Mouse (Mus musculus): Measurements from ENCODE around the gene G6pc. TPM values are rescaled to one million over a fixed set of nuclear protein-coding genes. Genes with fewer than 3 reads are reported as not detected.
A peak's percentile ranks its signal among the peaks of the same experiment; 100 is the strongest.
"Not testable (repeated sequence)": the region's sequence is repeated elsewhere in the genome, so short reads cannot be mapped to it uniquely, and the experiment has no call there.

The G6pc gene
- total RNA-seq, 2 experiments from 2014 or later = not detected

DNA sequence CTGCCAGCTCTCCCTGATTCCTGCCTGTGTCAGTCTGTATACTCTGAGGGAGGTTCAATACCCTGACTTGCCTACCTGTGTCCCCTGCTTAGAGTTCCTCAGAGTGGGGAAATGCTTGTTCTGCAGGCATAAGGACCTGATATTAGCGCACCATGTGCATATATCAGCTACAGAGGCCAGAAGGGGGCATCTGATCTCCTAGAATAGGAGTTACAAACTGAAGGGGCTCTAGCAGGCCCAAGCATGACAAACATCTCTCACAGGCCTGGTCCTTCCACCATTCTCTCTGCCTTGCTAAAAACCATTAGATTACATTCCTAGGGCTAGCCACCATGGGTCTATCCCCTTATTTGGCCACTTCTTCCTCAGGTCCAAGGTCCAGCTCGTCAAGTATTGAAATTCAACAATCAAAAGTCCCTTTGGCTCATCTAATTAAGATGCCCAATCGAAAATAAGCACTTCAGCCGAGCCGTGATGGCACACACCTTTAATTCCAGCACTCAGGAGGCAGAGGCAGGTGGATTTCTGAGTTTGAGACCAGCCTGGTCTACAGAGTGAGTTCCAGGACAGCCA is 12.8 kb upstream of the G6pc start:
- no peak for DNase-seq (ENCODE audit: low spot score)
- intact Hi-C loops (cut with DNase I) = no loop called here

DNA sequence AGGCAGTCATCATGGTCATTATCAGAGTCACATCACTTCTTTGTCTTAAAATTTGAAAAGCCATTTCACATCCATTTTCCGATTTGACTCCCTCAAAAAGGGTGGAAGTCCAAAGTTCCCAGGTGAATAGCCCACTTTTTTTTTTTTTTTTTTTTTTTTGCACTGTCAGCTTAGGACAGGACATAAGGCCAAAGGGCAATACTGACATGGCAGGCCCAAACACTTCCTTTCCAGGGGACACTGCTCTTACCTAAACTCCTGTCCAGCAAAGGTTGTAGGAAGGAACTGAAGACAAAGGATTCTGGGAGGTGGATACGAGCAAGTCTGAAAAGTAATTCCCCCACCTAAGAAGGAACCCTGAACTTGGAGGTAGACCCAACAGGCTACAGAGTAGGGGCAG is 11.4 kb upstream of the G6pc start:
- no peak for DNase-seq (ENCODE audit: low spot score)
- intact Hi-C loops (cut with DNase I) = no loop called here

DNA sequence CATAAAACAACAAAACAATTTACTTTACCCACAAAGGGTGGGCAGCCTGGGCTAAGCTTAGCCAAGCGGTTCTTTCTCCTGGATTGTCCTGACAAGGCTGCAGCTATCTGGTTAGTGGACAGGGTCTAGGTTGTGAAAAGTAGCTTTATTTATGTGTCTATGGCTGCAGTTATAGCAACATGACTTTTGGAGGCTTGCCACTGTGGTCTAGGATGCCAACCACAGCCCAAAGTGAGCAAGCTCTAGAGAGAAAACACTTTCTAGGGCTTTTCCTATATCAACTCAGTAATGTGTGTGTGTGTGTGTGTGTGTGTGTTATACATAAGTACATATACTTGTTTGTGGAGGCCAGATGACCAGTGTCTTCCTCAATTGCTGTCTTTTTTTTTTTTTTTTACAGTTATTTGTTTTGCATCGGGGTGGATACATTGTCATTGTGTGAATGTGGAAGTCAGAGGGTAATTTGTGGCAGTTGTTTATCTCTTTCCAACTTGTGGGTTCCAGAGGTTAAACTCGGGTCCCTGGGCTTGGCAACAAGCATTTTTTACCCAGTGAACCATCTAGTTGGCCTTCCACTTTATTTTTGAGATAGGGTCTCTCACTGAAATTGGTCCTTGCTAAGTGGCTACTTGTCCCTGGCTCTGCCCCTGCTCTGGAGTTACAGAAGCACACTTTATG is 9.7 kb upstream of the G6pc start:
- intact Hi-C loops (cut with DNase I) = no loop called here
- DNase-seq (ENCODE audit: low spot score) = no peak

DNA sequence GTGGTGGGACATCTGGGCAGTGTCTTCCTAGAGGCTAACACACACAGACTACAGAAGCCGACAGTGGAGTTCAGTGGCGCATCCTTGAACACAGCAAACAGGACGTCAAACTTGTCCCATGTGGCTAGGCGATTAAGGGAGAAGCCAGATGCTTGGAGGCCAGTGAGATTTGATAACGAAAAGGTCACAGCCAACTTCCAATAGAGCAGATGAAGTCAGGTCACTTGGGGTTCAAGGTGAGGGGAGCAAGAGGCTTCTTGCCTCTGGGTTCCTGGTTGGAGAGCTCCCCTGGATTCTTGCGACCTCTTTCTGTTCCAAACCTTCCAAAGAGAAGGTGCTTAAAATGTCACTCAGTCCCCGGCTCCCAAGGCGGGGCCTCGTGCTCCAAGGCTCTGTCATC is 7.6 kb upstream of the G6pc start:
- DNase-seq (ENCODE audit: low spot score) = no peak
- intact Hi-C loops (cut with DNase I) = loop anchor here (2.0 kb wide), 1 partner anchor 31 kb away; no protein-coding TSS in a partner anchor

DNA sequence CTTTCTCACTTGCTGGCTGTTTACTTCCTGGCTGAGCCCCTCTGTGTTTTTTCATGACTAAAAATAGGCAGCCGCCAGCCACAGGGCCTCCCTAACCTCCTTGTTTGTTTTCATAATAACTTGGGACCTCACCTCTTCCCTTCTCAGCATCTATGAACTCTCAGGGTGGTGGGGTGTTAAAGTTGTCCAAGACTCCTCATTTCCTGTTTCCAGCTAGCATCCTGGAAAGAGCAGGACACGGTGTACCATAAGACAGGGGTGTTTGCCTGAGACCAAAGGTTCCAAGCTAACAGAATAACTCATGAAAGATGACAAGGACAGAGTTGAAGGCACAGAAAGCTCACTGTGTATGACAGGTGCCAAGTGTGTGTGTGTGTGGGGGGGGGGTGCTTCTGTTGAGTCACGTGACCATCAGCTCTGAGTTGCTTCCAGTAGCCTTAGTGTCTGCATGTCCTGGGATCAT is 6.7 kb upstream of the G6pc start:
- intact Hi-C loops (cut with DNase I) = loop anchor here (2.0 kb wide), 1 partner anchor 32 kb away; no protein-coding TSS in a partner anchor
- peak; percentile 35 for DNase-seq (ENCODE audit: low spot score)

DNA sequence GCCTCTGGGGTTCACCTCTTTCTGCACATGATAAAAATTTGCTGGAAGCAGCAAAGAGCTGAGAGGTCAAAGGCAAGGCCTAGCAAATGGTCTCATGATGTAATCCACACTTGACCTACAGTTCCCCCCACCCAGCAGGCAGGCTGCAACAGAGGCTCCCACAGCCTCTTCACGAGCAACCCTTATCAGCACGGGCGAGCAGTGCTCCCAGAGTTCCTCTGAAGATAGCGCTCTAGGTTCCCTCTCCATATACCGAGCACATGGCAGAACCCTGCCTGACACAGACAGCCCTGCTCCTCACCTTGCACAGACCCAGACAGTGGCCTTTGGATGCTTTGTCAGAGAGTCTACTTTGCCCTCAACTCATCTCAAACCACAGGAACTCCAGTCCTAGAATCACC is 2.8 kb upstream of the G6pc start:
- no peak for DNase-seq (ENCODE audit: low spot score)
- intact Hi-C loops (cut with DNase I) = no loop called here

DNA sequence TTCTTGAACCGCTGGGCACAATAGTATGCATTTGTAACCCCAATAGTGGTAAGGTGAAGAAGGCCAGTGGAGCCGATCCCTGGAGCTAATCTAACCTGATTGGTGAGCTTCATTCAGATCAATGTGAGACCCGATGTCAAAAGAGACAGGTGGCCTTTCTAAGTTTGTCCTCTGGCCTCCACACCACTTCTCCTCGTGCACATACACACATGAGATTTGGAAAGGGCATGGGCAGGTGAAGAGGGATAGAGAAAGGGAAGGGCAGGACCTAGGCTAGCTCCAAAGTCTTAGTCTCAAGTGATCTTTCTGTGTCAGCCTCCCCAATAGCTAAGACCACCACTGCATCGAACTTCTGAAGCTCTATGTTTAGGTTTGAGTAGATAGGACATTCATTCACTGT is 2.8 kb downstream of the G6pc start:
- intact Hi-C loops (cut with DNase I) = no loop called here

DNA sequence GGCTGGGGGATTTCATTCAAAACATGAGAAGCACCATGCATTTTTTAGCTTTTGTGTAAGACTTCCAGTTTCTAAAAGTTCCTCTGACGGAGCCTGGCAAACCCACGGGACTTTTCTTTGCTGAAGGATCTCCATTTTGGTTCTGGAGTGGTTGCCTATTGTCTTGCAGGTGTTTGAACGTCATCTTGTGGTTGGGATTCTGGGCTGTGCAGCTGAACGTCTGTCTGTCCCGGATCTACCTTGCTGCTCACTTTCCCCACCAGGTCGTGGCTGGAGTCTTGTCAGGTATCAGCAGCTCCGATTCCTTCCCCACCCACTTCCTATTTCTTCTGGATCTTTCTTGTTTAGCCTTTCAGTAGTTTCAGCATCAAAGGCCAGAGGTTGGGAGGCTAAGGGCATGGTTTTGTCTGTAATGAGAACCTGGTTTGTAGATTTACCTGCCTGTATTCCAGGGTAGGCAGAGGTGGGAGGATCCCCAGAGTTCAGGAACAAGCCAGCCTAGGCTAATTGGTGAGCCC is 7.1 kb downstream of the G6pc start:
- no peak for DNase-seq (ENCODE audit: low spot score)
- intact Hi-C loops (cut with DNase I) = no loop called here

More for the DNA sequence above, 2.8 kb downstream of the G6pc start:
- DNase-seq (ENCODE audit: low spot score) = no peak

DNA sequence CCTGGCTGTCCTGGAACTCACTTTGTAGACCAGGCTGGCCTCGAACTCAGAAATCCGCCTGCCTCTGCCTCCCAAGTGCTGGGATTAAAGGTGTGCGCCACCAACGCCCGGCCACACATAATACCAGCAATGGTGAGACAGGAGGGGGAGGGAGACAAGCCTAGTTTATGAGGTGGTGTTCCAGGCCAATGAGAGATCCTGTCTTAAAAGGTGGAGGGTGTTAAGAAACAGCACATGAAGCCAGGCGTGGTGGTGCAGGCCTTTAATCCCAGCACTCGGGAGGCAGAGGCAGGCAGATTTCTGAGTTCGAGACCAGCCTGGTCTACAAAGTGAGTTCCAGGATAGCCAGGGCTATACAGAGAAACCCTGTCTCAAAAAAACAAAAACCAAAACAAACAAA is 10.8 kb downstream of the G6pc start:
- intact Hi-C loops (cut with DNase I) = not testable (repeated sequence)

DNA sequence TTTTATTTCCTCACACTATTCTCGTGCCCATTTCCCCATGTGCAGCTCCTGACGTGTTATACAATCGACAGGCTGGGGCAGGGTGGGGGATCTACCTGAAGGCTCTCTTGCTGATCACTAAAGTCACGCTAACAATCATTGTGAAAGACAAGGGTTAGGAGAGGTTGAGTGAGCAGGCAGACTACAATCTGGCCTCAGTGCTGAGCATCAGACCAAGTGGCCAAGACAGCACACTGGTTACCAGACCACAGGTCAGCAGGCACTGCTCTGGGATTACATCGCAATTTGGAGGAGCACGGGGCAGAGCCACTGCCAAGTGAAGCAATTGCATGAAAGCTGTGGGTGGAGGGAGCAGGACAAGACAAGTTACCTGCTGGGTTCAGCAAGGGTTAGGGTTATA is 11.6 kb downstream of the G6pc start:
- intact Hi-C loops (cut with DNase I) = no loop called here
- no peak for DNase-seq (ENCODE audit: low spot score)

More for the DNA sequence above, 10.8 kb downstream of the G6pc start:
- DNase-seq (ENCODE audit: low spot score) = not testable (repeated sequence)

DNA sequence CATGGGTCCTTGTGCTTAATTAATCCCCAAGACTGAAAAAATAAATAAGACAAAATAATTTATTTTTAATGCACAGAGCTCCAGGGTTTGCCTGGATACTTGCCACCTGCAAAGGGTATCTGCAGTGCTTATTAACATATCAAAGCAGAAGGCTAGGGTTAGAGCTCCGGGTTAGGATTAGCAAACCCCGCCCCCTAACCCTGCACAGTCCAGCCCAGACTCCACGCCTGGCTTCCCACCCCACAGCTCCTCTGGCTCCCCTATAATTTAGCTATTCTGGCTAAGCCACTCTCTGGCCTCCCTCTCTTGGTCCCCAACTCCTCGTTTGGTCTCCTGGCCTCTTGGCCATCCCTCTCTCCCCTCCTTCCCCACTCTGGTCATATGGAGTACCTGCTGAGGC is 14.5 kb downstream of the G6pc start:
- no peak for DNase-seq (ENCODE audit: low spot score)
- intact Hi-C loops (cut with DNase I) = no loop called here

DNA sequence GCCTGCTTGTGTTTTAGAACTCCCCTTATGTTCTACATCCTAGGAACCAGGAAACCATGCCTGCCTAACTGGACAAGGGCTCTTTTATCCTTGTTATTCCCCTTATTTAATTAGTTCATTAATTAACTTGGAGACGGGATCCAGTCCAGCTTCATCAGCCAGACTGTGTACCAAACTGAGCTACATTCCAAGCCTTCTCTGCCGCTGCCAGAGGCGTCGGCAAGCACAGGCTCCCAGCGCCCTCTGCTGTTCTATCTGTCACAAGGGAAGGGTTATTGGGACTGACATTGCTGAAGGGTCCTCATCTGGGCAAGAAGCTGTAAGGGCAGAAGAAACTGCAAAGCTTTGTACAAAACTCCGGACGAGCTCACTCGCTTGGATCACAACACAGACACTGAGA is 27.7 kb downstream of the G6pc start:
- intact Hi-C loops (cut with DNase I) = loop anchor here (1.0 to 5.0 kb wide), 2 partner anchors 72 to 183 kb away; no protein-coding TSS in a partner anchor
- DNase-seq (ENCODE audit: low spot score) = peak; percentile 49

DNA sequence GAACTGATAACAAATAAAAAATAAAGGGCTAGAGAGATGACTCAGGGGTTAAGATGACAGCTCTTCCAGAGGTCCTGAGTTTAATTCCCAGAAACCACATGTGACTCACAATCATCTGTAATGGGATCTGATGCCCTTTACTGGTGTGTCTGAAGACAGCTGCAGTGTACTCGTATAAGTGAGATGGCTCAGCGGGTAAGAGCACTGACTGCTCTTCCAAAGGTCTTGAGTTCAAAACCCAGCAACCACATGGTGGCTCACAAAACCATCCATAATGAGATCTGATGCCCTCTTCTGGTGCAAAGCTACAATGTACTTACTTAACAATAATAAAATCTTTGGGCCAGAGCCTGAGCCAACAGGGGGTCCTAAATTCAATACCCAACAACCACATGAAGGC is 47.9 kb downstream of the G6pc start:
- intact Hi-C loops (cut with DNase I) = no loop called here

DNA sequence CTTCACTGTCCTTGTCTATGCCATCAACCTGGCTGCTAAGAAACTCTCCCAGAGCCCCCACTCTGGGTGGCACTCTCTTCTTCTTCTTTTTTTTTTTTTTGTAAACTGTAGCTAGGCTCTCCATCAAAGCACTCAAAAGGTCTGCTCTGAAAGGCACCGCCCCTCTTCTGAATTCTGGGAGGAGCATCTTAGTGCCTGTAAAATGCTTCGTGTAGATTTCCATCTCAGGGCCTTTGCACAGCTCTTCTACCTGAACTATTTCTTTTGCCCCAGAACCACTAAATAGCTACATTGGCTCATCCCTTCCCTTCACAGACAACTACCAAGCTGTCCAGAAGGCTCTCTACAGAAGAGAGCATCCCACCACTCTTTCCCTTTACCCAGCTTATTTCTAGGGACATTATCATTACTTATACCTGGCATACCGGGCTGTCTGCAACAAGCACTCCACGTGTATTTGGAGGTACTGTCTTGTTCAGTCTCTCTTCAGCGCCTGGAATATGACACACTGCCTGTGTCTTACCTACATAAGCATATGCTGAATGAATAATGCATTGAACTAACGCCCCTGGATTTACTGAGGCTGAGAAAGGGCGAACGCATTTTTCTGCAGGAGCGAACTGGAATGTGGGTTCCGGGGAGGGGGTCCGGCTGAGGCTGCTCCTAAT is 49.2 kb downstream of the G6pc start:
- intact Hi-C loops (cut with DNase I) = no loop called here
- DNase-seq (ENCODE audit: low spot score) = no peak

More for the DNA sequence above, 47.9 kb downstream of the G6pc start:
- DNase-seq (ENCODE audit: low spot score) = no peak

DNA sequence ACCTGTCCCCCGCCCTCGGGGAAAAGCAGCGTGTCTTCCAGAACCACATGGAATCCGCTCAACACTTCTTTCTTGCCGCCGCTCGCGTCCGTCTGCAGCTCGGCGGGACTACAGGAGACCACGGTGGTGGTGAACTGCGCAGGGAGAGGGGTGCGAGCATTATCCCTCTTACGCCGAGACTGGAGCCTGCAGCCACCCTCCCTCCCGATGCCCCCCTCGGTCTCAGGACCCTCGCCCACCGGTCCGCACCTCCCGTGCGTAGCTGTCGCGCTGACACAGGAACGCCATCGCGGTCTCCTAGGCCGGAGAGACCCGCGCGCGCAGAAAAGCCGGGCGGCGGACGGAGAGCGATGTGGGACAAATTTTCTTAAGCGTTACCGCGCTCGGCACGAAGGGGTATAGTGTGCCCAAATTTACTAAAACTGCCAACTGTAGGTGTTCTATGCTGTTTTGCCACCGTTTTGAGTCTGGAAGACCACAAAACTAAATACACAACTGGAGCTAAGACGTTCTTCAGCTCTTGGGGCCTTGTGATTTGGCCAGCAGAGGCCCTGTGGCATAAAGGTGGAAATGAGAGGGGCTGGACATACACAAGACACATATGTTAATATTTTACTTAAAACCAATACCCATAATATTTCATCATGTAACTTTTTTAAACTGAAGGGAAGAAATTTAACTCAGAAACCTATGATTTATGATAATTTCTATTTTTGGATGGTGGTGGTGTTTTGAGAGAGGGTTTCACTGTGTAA is 49.9 kb downstream of the G6pc start, which contains the start of gene Aarsd1:
Aarsd1 (minus strand) TSS at position 515 of the 755 bp plus-strand sequence.
- peak; percentile 74 for DNase-seq (ENCODE audit: low spot score)
- intact Hi-C loops (cut with DNase I) = no loop called here

DNA sequence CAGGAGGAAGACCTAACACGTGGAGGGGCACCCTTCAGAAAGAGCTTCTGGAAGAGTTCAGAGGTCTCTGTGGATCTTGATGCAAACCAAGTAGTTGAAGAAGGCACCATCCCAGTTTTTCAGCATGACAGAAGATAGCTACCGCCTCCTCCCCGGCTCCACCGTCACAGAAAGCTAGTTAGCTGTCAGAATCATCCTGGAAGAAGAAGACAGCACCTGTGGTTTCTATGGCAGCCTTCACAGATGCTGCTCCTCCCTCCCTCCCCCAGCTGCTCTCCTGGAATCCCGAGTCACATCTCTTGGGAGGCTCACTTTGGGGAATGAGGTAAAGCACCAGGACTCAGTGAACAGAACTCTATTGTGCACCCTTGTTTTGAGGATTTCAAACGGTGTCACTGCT is 51.6 kb downstream of the G6pc start:
- intact Hi-C loops (cut with DNase I) = no loop called here
- no peak for DNase-seq (ENCODE audit: low spot score)

DNA sequence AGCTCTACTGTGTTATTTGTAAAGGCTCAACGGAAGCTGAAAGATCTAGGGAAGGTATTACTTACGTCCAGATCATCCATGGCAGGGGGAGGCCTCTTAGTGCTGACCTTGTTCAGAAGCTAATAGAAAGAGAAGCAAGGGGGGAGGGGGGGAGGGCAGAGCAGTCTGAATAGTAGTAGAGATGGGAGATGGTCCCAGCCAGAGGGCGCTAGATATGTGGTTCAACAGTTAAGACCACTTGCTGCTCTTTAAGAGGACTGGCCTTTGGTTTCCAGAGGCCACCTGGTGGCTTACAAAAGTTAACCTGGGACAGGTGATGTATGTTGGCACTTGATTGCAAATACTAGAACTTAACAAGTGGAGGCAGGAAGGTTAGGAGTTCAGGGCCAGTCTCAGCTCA is 52.2 kb downstream of the G6pc start:
- intact Hi-C loops (cut with DNase I) = no loop called here
- DNase-seq (ENCODE audit: low spot score) = no peak

DNA sequence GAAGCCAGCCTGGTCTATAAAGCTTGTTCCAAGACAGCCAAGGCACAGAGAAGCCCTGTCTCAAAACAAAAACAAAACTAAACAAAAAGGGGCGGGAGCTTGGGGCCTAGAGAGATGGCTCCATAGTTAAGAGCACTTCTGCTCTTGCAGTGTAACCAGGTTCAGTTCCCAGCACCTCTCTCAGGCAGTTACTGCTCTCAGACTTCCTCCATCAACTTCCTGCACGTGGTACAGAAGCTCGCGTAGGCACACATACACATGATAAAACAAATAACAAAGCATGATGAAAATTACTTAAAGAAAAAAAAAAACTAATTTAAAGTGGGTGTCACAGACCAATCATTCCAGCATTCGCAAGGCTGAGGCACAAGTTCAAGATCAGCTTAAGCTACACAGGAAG is 52.8 kb downstream of the G6pc start:
- no peak for DNase-seq (ENCODE audit: low spot score)

DNA sequence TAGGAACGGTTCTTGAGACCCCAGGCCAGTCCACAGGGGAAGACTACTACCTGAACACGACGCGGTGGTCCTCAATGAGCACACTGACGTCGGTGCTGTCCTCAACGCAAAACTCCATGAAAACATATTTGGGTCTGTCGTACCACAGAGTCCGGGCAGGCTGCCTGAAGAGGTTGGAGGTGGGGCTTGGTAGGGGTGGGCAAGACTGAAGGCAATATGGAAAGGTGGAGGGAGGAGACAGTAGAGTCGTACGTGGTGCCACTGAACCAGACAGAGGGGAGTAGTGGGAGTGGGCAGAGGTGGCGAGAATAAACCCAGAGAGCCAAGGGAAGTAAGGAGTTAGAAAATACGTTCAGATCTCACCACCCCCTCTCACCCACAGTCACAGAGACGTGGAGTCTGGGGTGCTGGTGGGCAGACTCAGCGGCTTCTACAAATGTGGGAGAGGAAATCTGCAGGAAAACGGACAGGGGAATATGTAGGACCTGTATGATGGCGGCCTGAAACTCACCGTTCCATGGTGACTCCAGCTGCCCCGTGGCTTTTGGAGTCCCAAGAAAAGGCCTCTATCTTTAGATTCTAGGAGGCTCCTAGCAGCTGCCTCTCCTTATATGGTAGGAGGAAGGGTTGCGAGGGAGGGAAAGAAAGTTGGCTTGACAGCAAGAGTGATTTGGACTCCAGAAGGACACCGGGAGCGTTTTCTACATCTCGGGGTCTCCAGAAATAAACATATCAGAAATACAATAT is 56.9 kb downstream of the G6pc start, which contains the start of gene Gm27029:
Gm27029 (minus strand) TSS at position 692 of the 747 bp plus-strand sequence.
- no peak for DNase-seq (ENCODE audit: low spot score)
- intact Hi-C loops (cut with DNase I) = no loop called here

More for the DNA sequence above, 52.8 kb downstream of the G6pc start:
- intact Hi-C loops (cut with DNase I) = no loop called here
